Mouse (Mus musculus): Measurements from ENCODE around the gene Pigw.
A peak's percentile ranks its signal among the peaks of the same experiment; 100 is the strongest.

Gene Pigw

GRCm38 (mm10) chr11:84879772-84880464, at the start of gene Pigw, which contains the start of gene Myo19:
TSS of gene Pigw (minus strand) at chr11:84880285.
TSS of gene Myo19 (plus strand) at chr11:84880148.
- peak; percentile 82 for DNase-seq

DNA sequence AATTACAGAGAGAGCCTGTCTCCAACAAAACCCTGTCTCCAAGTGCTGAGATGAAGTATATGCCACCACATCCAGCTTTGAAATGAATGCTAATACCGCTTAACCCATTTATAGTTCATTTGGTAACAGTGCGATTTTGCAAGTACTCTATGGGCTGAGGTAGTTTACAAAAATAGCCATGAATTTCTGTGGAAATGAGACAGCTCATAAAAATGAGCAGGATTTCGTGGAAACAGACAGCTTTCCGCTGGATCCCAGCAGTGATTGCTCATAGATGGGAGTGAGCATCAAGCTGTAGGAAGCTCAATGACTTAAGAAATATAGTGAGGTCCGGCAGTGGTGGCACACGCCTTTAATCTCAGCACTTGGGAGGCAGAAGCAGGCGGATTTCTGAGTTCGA, 40.9 kb upstream of the Pigw start:
- no peak for DNase-seq

GRCm38 (mm10) chr11:84919951-84920350, 39.9 kb upstream of the Pigw start:
- DNase-seq = no peak

DNA sequence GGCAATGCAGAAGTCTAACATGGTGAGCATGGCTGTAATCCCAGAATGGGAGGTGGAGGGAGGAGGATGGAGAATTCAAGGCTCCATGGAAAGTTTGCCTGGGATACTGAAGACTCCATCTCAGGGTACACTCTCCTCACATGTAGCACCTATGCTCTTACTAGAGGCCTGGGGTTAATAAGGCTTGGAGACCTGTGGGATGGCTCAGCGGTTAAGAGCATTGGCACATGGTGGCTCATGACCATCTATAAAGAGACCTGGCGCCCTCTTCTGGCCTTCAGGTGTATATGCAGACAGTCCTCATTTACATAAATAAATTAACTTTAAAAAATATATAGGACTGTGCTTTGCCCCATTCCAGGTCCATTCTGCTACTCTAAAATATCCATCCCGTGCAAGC, 39.2 kb upstream of the Pigw start:
- peak; percentile 23 for DNase-seq

GRCm38 (mm10) chr11:84918425-84918824, 38.3 kb upstream of the Pigw start:
- DNase-seq = peak; percentile 87

GRCm38 (mm10) chr11:84916703-84917300, 36.7 kb upstream of the Pigw start:
- DNase-seq = no peak

DNA sequence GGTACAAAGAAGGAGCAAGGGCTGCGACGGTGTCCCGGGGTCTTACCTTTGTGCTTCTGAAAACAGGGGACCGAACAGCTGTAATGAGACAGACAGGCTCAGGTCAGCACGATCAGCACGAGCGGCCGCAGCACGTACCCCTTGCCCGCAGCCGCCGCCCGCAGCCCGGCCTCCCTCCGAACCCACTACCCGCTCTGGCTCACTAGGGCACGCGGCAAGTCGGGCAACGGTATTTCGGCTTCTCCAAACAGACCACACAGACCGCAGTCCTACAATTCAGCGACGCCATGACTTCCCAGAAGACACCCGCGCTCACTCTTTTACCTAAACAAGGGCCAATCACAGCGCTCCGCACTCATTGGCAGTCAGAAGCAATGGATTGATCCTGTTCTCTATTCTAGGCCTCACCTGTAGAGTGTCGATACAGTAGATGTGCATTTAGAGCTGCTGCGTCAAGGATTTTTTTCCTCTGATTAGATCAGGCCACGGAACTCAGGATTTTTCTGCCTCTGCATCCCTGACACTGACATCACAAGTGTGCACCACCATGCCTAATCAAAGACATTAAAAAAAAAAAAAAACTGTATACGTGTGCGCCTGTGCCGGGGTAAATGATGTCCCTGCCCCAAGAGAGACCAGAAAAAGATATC, 36.1 kb upstream of the Pigw start, which contains the start of gene Znhit3:
TSS of gene Znhit3 (minus strand) at position 314 of the 650 bp plus-strand sequence.
- peak; percentile 87 for DNase-seq

- no peak for DNase-seq
These were observed 34.6 kb upstream of the Pigw start for GRCm38 (mm10) chr11:84914673-84915072.

- DNase-seq = no peak
These were observed 30.3 kb upstream of the Pigw start for GRCm38 (mm10) chr11:84910411-84910810.

DNA sequence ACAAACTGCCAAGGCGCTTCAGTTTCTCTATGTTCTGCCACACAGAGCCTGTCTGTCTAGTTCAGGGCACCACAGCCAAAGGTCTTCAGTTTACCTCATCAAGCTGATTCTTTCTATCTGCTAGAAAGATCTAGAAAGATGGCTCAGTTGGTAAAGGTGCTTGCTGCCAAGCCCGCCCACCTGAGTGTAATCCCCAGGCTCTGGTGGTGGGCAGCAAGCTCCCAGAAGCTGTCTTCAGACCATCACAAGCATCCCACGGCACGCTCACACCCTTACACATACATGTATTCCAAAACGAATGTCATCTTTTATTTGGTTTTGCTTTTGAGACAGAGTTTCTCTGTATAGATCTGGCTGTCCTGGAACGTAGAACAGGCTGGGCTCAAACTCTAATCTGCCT, 28.4 kb upstream of the Pigw start:
- no peak for DNase-seq

GRCm38 (mm10) chr11:84907081-84907480, 27.0 kb upstream of the Pigw start:
- no peak for DNase-seq

GRCm38 (mm10) chr11:84904597-84905144, 24.6 kb upstream of the Pigw start:
- DNase-seq = no peak

DNA sequence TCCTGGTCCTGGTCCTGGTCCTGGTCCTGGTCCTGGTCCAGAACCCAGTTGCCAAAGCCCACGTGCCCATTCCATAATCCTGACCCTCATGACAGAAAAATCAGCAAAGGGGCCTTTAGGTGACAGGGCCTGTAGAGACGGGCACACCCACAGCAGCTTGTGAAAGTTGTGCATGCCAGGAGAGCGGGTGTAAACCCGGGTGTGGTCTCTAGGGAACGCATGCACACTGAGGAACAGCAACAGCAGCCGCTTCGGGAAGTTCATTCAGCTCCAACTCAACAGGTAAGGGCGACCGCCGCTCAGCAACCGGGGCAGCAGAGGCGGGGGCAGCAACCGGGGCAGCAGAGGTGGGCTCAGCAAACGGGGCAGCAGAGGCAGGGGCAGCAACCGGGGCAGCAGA, 13.0 kb upstream of the Pigw start:
- no peak for DNase-seq

DNA sequence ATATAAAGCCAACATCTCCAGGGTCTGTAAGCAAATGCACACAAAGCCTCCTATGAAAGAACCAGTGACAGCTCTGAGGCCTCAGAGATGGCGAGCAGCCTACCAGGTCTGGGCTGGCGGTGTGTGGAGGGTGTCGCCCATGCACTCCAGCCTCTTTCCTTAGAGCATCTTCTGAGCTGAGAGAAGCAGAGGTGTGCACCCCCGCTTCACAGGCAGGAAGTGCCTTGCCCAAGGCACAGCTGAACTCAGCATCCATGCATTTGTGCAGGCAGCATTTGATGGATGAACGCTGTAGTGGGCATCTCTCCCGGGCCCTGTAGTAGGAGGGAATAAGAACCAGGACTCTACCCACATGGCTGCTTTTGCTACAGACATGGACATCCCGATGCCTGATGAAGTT, 11.6 kb upstream of the Pigw start:
- DNase-seq = no peak

GRCm38 (mm10) chr11:84889492-84889891, 9.4 kb upstream of the Pigw start:
- no peak for DNase-seq

DNA sequence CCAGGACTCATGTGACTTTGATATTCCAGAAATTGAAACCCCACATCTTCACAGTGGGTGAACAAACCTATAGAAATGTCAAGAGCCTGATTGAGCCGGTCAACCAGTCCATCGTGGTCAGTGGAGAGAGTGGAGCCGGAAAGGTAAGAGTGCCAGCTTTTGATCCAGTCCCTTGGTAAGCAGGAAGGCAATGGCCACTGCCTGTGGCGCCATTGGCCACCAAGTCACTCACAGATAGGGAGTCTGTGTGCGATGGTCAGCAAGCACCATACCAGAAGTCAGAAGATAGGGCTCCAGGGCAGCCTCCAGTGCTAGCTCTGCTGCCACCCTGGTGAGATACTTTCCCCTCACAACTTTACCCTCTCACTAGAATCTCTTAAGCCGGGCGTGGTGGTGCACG, 7.9 kb upstream of the Pigw start:
- DNase-seq = no peak

DNA sequence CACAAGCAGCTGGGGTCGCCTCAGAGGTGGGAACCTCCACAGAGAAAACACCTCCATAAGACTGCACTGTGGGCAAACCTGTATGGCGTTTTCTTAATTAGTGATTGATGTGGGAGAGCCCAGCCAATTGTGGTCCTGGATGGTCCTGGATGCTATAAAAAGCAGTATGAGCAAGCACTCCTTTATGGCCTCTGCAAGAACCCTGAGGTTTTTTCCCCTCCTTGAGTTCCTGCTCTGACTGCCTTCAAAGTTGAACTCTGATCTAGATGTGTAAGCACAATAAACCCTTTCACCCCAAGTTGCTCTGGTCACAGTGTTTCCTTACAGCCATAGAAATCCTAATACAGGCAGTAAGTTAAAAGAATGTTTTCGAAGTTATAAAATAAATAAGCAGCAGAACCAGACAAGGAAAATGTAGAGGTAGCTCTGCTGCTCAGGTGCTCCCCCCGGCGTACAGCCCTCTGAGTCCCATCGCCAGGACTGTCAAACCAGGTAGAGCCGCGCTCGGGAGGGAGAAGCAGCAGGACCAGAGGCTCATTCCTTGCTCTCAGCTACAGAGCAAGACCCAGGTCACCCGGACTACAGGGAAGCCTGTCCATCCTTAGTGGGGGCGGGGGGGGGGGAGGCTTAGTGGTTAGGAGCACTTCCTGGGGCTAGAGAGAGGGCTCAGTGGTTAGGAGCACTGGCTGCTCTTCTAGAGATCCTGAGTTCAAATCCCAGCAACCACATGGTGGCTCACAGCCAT, 6.9 kb upstream of the Pigw start:
- DNase-seq = no peak

GRCm38 (mm10) chr11:84886236-84886635, 6.2 kb upstream of the Pigw start:
- DNase-seq = no peak

GRCm38 (mm10) chr11:84885238-84885637, 5.2 kb upstream of the Pigw start:
- DNase-seq = no peak

- no peak for DNase-seq
These were observed 2.3 kb upstream of the Pigw start for GRCm38 (mm10) chr11:84882346-84882745.

GRCm38 (mm10) chr11:84880971-84881370, 886 bp upstream of the Pigw start:
- DNase-seq = no peak

GRCm38 (mm10) chr11:84880465-84880961, 428 bp upstream of the Pigw start:
- DNase-seq = peak; percentile 69

All from cerebellum, adult 9-11 months (tissue).